19 mouse cellular contexts compared by ENCODE assay signal in genomic region chr10:22018618-22019017, GRCm38 (mm10). TPM values are rescaled to one million over a fixed set of nuclear protein-coding genes. Genes with fewer than 3 reads are reported as not detected.
DNase-seq lines count a peak whose midpoint lies in the region; ATAC-seq and TF ChIP-seq lines count a peak whose summit lies in the region.
"Had no signal": no experiment of that assay in that cellular context is flagged by ENCODE, and none has a peak within 500 bp of the region (broad histone marks: within the 10 kb centered on the region; RNA-seq: fewer than 3 reads in every experiment).

No protein-coding gene starts in this region.

- no peak overlapping the region for H3K27ac ChIP-seq in intestine, embryonic 14.5 days (ENCODE audit: low read depth)
- no peak overlapping the region for H3K27ac ChIP-seq in intestine, embryonic 15.5 days
- H3K27ac ChIP-seq in midbrain, postnatal 0 days (ENCODE audit: low read depth, low read length), result no peak overlapping the region
- no peak overlapping the region for H3K27ac ChIP-seq in midbrain, embryonic 10.5 days (replicated peaks)
- H3K27ac ChIP-seq: embryonic facial prominence, embryonic 10.5 days; heart, embryonic 13.5 days; hindbrain, embryonic 14.5 days had no signal

- ATAC-seq in intestine, embryonic 14.5 days (replicated peaks; ENCODE audit: low FRiP score, low TSS enrichment, low read depth), result no peak
- no peak for ATAC-seq in intestine, embryonic 15.5 days
- no peak for ATAC-seq in midbrain, postnatal 0 days (ENCODE audit: low FRiP score)

- no peaks in the 10 kb centered on the region for H3K9me3 ChIP-seq in intestine, embryonic 14.5 days (ENCODE audit: control insufficient read depth, low read length)
- H3K9me3 ChIP-seq in intestine, embryonic 15.5 days, result no peaks in the 10 kb centered on the region
- H3K9me3 ChIP-seq in midbrain, postnatal 0 days (ENCODE audit: low read length), result no peaks in the 10 kb centered on the region
- H3K9me3 ChIP-seq in midbrain, embryonic 10.5 days (replicated peaks), result peaks cover 2% of the 10 kb centered on the region; the same call in 1 of the 2 replicates
- H3K9me3 ChIP-seq: embryonic facial prominence, embryonic 10.5 days; G1E; heart, embryonic 13.5 days had no signal

- no peaks in the 10 kb centered on the region for H3K27me3 ChIP-seq in intestine, embryonic 14.5 days (replicated peaks; ENCODE audit: control insufficient read depth, insufficient read depth, low read length)
- no peaks in the 10 kb centered on the region for H3K27me3 ChIP-seq in intestine, embryonic 15.5 days (replicated peaks)
- H3K27me3 ChIP-seq in midbrain, postnatal 0 days (ENCODE audit: insufficient read depth, low read length), result no peaks in the 10 kb centered on the region
- no peaks in the 10 kb centered on the region for H3K27me3 ChIP-seq in midbrain, embryonic 10.5 days (ENCODE audit: low read depth, poor library complexity, severe bottlenecking)
- H3K27me3 ChIP-seq: heart, embryonic 13.5 days had no signal

- no peaks in the 10 kb centered on the region; the same call in 1 of the 2 replicates for H3K4me1 ChIP-seq in intestine, embryonic 14.5 days (replicated peaks; ENCODE audit: control insufficient read depth, insufficient read depth, low read length)
- no peaks in the 10 kb centered on the region for H3K4me1 ChIP-seq in intestine, embryonic 15.5 days (replicated peaks)
- no peaks in the 10 kb centered on the region for H3K4me1 ChIP-seq in midbrain, postnatal 0 days (ENCODE audit: insufficient read depth, low read length)
- H3K4me1 ChIP-seq in midbrain, embryonic 10.5 days, result peaks cover 17% of the 10 kb centered on the region
- H3K4me1 ChIP-seq: embryonic facial prominence, embryonic 10.5 days; heart, embryonic 13.5 days had no signal

- no peak overlapping the region for H3K9ac ChIP-seq in intestine, embryonic 14.5 days (ENCODE audit: low read length)
- no peak overlapping the region for H3K9ac ChIP-seq in intestine, embryonic 15.5 days
- H3K9ac ChIP-seq in midbrain, postnatal 0 days (replicated peaks; ENCODE audit: low read length, poor library complexity, severe bottlenecking), result no peak overlapping the region
- H3K9ac ChIP-seq: heart, embryonic 13.5 days; hindbrain, embryonic 14.5 days had no signal

- no peak overlapping the region for H3K4me3 ChIP-seq in intestine, embryonic 14.5 days (ENCODE audit: low read depth, low read length)
- H3K4me3 ChIP-seq in intestine, embryonic 15.5 days (replicated peaks), result no peak overlapping the region
- no peak overlapping the region for H3K4me3 ChIP-seq in midbrain, postnatal 0 days (ENCODE audit: low read depth, low read length)
- H3K4me3 ChIP-seq in midbrain, embryonic 10.5 days, result no peak overlapping the region
- H3K4me3 ChIP-seq: embryonic facial prominence, embryonic 10.5 days; heart, embryonic 13.5 days had no signal

- H3K36me3 ChIP-seq in intestine, embryonic 14.5 days (ENCODE audit: control insufficient read depth, insufficient read depth, low read length), result no peaks in the 10 kb centered on the region
- H3K36me3 ChIP-seq in intestine, embryonic 15.5 days, result no peaks in the 10 kb centered on the region
- H3K36me3 ChIP-seq in midbrain, postnatal 0 days (ENCODE audit: insufficient read depth, low read length), result no peaks in the 10 kb centered on the region
- H3K36me3 ChIP-seq in midbrain, embryonic 10.5 days, result no peaks in the 10 kb centered on the region
- H3K36me3 ChIP-seq: embryonic facial prominence, embryonic 10.5 days; G1E; heart, embryonic 13.5 days had no signal

- DNase-seq in intestine, embryonic 14.5 days (ENCODE audit: low spot score), result peak; percentile 33
- DNase-seq in midbrain, postnatal 0 days (ENCODE audit: low spot score), result no peak
- no peak for DNase-seq in midbrain, embryonic 10.5 days (ENCODE audit: low spot score)
- peak; percentile 34 for DNase-seq in NIH3T3 (ENCODE audit: low read depth)
- DNase-seq in spleen, adult 12 weeks (ENCODE audit: low spot score), result no peak
- DNase-seq in adrenal gland, postnatal 14 days, result no peak
- DNase-seq: cerebellum, postnatal 14 days; gastrocnemius, postnatal 36 days; kidney, postnatal 10 days; lung, adult 18-20 months had no signal

- 95% methylated on average over 4 of the region's 4 CpGs for WGBS in intestine, embryonic 14.5 days
- WGBS in intestine, embryonic 15.5 days, result 95% methylated on average over 4 of the region's 4 CpGs
- 94% methylated on average over 4 of the region's 4 CpGs for WGBS in midbrain, postnatal 0 days
- WGBS in midbrain, embryonic 10.5 days, result 94% methylated on average over 4 of the region's 4 CpGs

- no peak overlapping the region for H3K4me2 ChIP-seq in intestine, embryonic 14.5 days (ENCODE audit: low read length)
- H3K4me2 ChIP-seq in intestine, embryonic 15.5 days (replicated peaks), result no peak overlapping the region
- no peak overlapping the region for H3K4me2 ChIP-seq in midbrain, postnatal 0 days (ENCODE audit: low read depth, low read length, poor library complexity, severe bottlenecking)
- H3K4me2 ChIP-seq: heart, embryonic 13.5 days; hindbrain, embryonic 14.5 days had no signal

- peak; percentile 46 for TF ChIP-seq CTCF in midbrain, postnatal 0 days (IDR thresholded peaks at IDR 0.05)

RNA-seq across cellular contexts. Expression of gene 4930444G20Rik, which starts 49.3 kb away (rescaled TPM):
- polyA plus RNA-seq in intestine, embryonic 14.5 days (2014; fragmentation: Nextera tagmentation; extraction: Ambion mirVana), result not detected in 2 replicates
- polyA plus RNA-seq in intestine, embryonic 15.5 days (2015; fragmentation: Nextera tagmentation; extraction: Ambion mirVana), result not detected in 2 replicates
- total RNA-seq in midbrain, postnatal 0 days (2014; rRNA removed), result not detected in 2 replicates
- polyA plus RNA-seq in midbrain, postnatal 0 days (2015; fragmentation: Nextera tagmentation; extraction: Ambion mirVana), result not detected in 2 replicates
- not detected in 2 replicates for polyA plus RNA-seq in midbrain, embryonic 10.5 days (2016; fragmentation: Nextera tagmentation; extraction: Ambion mirVana)
- total RNA-seq in adrenal gland, postnatal 14 days (2021), result not detected in 2 replicates
- total RNA-seq: G1E; gastrocnemius, postnatal 36 days; layer of hippocampus, postnatal 10 days; megakaryocyte, adult 5-6 weeks had no signal
- polyA plus RNA-seq: embryonic facial prominence, embryonic 10.5 days; G1E; heart, embryonic 13.5 days; hindbrain, embryonic 14.5 days; limb, embryonic 11.5 days; neural tube, embryonic 14.5 days had no signal

Comparison
In these comparisons a context has a peak if more than half of its experiments do, and no peak if none do; other contexts are left out.
1. DNase-seq: peak in intestine, embryonic 14.5 days (single experiment) and NIH3T3 (single experiment); none in midbrain, postnatal 0 days (single experiment), midbrain, embryonic 10.5 days (single experiment), spleen, adult 12 weeks (single experiment) and adrenal gland, postnatal 14 days (single experiment).